Mouse (Mus musculus): ENCODE results near the gene Padi1. TPM values are rescaled to one million over a fixed set of nuclear protein-coding genes. Genes with fewer than 3 reads are reported as not detected.

Padi1 gene
- polyA plus RNA-seq, 1 experiment = 0.29 TPM

DNA sequence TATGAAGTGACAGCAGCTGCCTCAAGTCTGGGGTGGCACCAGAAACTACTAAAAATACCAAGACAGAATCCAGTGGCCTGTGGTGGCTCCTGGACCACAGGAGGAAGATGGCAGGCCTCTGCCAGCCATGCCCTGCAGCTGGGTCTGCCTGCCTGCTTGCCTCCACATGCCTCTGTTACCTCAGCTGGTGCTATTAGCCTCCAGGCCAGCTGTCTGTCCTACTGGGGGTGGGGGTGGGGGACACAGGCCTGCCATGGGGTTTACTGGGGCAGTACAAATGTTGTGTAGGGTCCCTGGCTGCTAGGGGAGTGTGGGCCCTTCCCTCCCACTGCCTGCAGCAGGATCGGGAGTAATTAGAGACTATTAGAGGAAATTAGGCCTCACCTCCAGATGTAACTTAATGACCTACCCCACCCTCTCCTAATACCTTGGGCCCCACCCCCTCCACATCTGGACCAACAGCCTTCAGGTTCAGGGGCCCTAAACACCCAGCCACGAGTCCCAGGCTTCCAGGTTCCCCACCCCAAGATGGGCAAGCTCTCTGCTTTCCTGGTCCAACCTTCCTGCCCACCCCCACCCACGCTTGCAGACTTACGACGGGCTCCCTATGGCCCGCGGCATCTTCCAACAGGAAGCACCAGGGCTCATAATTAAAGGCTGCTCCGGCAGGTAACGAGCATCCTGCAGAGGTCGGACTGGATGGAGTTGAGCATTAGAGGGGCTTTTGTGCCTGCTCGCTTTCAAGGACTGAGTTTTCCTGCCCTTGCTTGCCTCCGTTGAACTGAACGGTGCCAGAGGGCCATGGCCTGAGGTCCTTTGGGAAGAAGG lies 32.0 kb downstream of the Padi1 start:
- Histone ChIP-seq H3K4me1 (peaks cover 69% of the 10 kb centered on the region), H3K36me3 (replicated peaks; ENCODE audit: low read length) (no peaks in the 10 kb centered on the region), H3K4me3 (replicated peaks) (peak overlapping the region; percentile 21), H3K9me3 (no peaks in the 10 kb centered on the region), H3K27me3 (replicated peaks) (peaks cover 20% of the 10 kb centered on the region)
- TF ChIP-seq GATA1 (IDR thresholded peaks at IDR 0.05; ENCODE audit: borderline replicate concordance, low read length) (no peak), FLI1 (IDR thresholded peaks at IDR 0.05; ENCODE audit: low read length) (no peak)

DNA sequence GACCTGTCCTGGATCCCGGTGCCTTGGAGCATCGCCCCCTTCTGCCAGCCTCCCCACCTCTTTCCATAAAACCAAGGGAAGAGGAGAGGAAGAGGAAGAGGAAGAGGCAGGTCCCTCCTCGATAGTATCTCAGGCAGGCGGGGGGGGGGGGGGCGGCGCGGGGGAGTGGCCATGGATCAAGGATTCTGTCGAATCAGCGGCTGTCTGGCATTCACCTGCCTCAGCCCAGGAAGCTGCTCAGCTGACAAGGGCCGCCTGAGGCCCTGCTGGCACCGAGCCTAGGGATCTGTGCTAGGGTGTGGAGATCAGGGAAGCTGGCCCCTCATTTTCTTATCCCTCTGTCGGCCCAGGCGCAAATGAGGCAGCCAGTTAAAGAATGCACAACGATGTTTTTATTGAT lies 33.0 kb downstream of the Padi1 start:
- Histone ChIP-seq H3K9me3 (no peaks in the 10 kb centered on the region), H3K4me1 (peaks cover 66% of the 10 kb centered on the region), H3K4me3 (replicated peaks) (peak overlapping the region; percentile 4), H3K27me3 (replicated peaks) (peaks cover 23% of the 10 kb centered on the region), H3K36me3 (replicated peaks; ENCODE audit: low read length) (no peaks in the 10 kb centered on the region)
- TF ChIP-seq GATA1 (IDR thresholded peaks at IDR 0.05; ENCODE audit: borderline replicate concordance, low read length) (no peak), FLI1 (IDR thresholded peaks at IDR 0.05; ENCODE audit: low read length) (no peak)

DNA sequence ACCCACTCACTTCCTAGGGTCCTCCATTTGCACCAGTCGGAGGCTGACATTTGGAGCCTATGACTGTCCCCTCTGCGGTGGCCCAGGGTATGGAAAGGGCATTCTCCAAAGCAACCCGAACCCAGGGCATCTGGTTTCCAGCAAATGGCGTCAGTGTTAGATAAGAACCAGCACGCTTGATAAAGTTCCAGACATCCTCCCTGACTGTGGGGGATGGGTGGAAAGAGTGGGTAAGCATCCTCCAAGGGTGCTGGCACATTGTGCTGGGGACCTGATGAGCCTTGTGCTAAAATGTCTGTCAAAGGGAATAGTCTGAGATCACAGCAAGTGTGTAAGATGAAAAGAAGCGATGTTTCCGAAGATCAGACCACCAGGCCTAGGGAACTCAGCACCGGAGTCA lies 33.4 kb downstream of the Padi1 start:
- Histone ChIP-seq H3K27me3 (replicated peaks) (peaks cover 28% of the 10 kb centered on the region), H3K4me3 (replicated peaks) (peak overlapping the region; percentile 4), H3K4me1 (peaks cover 64% of the 10 kb centered on the region), H3K9me3 (no peaks in the 10 kb centered on the region), H3K36me3 (replicated peaks; ENCODE audit: low read length) (no peaks in the 10 kb centered on the region)
- TF ChIP-seq GATA1 (IDR thresholded peaks at IDR 0.05; ENCODE audit: borderline replicate concordance, low read length) = no peak
- no peak for TF ChIP-seq FLI1 (IDR thresholded peaks at IDR 0.05; ENCODE audit: low read length)

DNA sequence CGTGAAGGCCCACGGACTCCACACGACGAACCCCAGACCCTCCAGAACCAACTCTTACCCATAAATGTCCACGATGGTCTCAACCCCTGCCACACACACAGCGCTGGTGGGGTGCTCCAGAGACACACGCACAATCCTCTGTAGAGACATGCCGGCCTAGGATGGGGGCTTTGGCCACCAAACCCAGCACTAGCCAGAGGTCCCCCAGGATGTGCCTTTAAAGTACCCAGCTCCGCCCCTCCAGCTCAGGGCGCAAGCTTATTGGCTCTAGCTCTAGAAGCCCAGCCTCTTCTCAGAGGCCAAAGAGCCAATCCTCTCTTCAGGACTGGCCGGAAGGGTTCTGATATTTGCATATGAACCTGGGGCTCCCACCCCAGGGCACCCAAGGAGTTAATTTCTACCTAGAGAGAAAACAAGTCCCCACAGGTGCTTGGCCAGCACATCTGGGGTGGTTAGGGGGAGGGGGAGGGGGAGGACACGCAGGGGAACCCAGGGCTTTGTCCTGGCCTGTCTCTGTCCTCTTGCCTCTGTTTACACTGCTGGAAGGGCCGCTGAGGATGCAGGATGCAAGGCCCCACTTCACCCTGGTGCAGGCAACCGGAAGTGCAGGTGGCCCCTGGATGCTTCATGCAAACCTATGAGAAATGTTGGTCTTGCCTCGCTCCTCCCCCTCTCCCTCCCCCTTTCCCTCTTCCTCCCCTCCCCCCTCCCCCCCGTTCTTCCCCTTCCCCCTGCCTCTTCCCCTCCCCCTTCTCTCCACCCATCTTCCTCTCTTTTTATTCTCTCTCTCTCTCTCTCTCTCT lies 34.9 kb downstream of the Padi1 start, which contains the start of gene Padi3:
Gene Padi3 (minus strand): TSS at position 191 of the 803 bp plus-strand sequence.
- peaks cover 48% of the 10 kb centered on the region for H3K4me1 ChIP-seq
- no peak within 1 kb of the TSS for H3K4me3 ChIP-seq (replicated peaks)
- H3K36me3 ChIP-seq (replicated peaks; ENCODE audit: low read length) = no peaks in the 10 kb centered on the region
- no peaks in the 10 kb centered on the region for H3K9me3 ChIP-seq
- TF ChIP-seq GATA1 (IDR thresholded peaks at IDR 0.05; ENCODE audit: borderline replicate concordance, low read length) = no peak
- no peak for TF ChIP-seq FLI1 (IDR thresholded peaks at IDR 0.05; ENCODE audit: low read length)
- H3K27me3 ChIP-seq (replicated peaks) = peaks cover 40% of the 10 kb centered on the region

DNA sequence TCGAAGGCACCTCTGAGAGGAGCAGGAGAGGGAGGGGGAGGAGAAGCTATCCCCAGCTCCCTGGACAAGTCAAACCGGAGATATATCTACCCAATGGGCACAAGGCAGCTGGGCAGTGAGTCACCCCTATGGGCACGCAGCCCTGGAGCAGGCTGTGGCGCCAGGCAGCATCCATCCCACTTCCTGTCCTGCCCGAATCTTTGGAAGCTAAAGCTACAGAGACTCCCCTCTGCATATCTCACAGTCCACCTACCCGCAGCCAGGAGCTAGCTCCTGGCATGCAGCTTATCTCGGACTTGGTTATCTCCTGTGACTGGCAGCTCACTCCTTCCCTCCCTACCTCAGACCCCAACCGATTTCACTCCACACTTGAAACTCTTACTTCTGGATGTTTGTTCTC lies 36.5 kb downstream of the Padi1 start:
- Histone ChIP-seq H3K4me3 (replicated peaks) (no peak overlapping the region), H3K4me1 (peaks cover 40% of the 10 kb centered on the region), H3K36me3 (replicated peaks; ENCODE audit: low read length) (no peaks in the 10 kb centered on the region), H3K9me3 (peaks cover 5% of the 10 kb centered on the region), H3K27me3 (replicated peaks) (peaks cover 47% of the 10 kb centered on the region)
- TF ChIP-seq GATA1 (IDR thresholded peaks at IDR 0.05; ENCODE audit: borderline replicate concordance, low read length) = no peak
- no peak for TF ChIP-seq FLI1 (IDR thresholded peaks at IDR 0.05; ENCODE audit: low read length)

DNA sequence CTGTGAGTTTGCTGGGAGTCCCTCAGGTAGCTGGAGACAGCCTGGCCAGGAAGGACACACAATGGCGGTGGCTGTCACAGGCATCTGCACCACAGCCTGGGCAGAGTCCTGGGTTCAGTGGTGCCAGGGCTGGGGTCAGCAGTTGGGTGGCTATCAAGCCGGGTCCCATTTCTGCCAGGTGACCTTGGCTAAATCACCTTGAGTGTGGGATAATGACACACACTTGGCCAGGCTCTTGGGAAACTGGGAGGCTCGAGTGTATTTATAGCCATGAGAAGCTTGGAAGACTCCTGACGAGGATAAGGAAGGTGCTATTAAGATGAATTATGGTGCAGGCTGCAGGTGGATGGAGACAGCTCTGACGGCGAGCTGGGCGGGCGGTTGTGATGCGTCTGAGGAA lies 41.0 kb downstream of the Padi1 start:
- TF ChIP-seq GATA1 (IDR thresholded peaks at IDR 0.05; ENCODE audit: borderline replicate concordance, low read length) (no peak), FLI1 (IDR thresholded peaks at IDR 0.05; ENCODE audit: low read length) (no peak)
- Histone ChIP-seq H3K9me3 (peaks cover 16% of the 10 kb centered on the region), H3K4me3 (replicated peaks) (no peak overlapping the region), H3K36me3 (replicated peaks; ENCODE audit: low read length) (no peaks in the 10 kb centered on the region), H3K27me3 (replicated peaks) (peaks cover 63% of the 10 kb centered on the region), H3K4me1 (peaks cover 5% of the 10 kb centered on the region; the same call in 1 of the 2 replicates)

DNA sequence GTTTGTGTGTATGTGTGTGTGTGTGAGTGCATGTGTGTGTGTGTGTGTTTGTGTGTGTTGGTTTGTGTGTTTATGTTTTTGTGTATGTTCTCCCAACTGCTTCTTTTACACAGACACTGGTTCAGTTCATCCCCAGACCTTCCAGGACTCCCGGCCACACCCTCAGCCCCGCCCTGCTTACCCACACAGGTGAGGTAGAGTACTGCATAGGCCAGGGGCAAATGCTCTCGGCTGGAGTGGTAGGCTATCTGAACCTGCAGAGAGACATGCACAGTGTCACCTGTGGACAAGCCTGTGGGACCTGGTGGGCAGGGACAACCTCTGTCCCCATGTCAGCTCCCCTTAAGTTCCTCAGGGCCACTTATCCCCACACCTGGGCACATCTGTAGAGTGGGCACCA lies 44.2 kb downstream of the Padi1 start:
- H3K4me3 ChIP-seq (replicated peaks) = no peak overlapping the region
- peaks cover 5% of the 10 kb centered on the region for H3K4me1 ChIP-seq
- no peak for TF ChIP-seq GATA1 (IDR thresholded peaks at IDR 0.05; ENCODE audit: borderline replicate concordance, low read length)
- TF ChIP-seq FLI1 (IDR thresholded peaks at IDR 0.05; ENCODE audit: low read length) = no peak
- peaks cover 16% of the 10 kb centered on the region for H3K9me3 ChIP-seq
- no peaks in the 10 kb centered on the region for H3K36me3 ChIP-seq (replicated peaks; ENCODE audit: low read length)
- peaks cover 58% of the 10 kb centered on the region for H3K27me3 ChIP-seq (replicated peaks)

DNA sequence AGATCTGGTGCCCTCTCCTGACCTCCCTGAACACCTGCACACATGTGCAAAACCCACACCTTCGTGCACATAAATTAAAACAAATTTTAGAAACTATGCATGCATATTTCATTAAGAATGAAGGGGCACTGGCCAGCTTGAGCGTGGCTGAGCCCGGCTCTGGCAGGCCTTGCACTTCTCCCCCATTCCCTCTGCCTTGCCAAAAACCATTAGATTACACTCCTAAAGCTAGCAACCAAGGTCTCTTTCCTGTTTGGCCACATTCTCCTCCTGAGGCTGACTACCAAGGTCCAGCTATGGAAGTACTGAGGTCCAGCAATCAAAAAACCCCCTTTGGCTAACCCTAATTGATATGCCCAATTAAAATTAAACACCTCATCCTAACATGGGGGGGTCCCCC lies 48.8 kb downstream of the Padi1 start:
- H3K9me3 ChIP-seq = no peaks in the 10 kb centered on the region
- TF ChIP-seq FLI1 (IDR thresholded peaks at IDR 0.05; ENCODE audit: low read length) = no peak
- TF ChIP-seq GATA1 (IDR thresholded peaks at IDR 0.05; ENCODE audit: borderline replicate concordance, low read length) = no peak
- H3K4me3 ChIP-seq (replicated peaks) = no peak overlapping the region
- peaks cover 11% of the 10 kb centered on the region for H3K4me1 ChIP-seq
- no peaks in the 10 kb centered on the region for H3K36me3 ChIP-seq (replicated peaks; ENCODE audit: low read length)
- peaks cover 62% of the 10 kb centered on the region for H3K27me3 ChIP-seq (replicated peaks)

DNA sequence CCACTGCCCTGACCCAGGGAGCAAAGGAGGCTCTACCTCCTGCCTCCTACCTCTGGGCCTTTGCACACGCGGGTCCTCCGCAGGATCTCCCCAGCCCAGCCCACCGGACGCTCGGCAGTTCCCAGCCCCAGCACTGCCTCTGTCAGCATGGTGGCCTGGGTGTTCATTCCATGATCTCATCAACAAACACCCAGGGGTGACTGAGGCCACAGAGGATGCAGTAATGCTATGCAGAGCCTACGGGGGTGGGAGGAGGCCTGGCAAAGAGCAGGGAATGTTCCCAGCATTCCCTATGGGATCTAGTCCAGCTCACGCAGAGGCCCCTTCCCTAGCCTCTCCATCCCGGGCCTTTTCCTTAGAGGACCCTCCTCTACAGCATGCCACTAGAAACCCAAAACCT lies 50.9 kb downstream of the Padi1 start:
- H3K4me1 ChIP-seq = peaks cover 11% of the 10 kb centered on the region
- no peak for TF ChIP-seq FLI1 (IDR thresholded peaks at IDR 0.05; ENCODE audit: low read length)
- TF ChIP-seq GATA1 (IDR thresholded peaks at IDR 0.05; ENCODE audit: borderline replicate concordance, low read length) = no peak
- no peaks in the 10 kb centered on the region for H3K36me3 ChIP-seq (replicated peaks; ENCODE audit: low read length)
- H3K9me3 ChIP-seq = no peaks in the 10 kb centered on the region
- H3K4me3 ChIP-seq (replicated peaks) = no peak overlapping the region
- H3K27me3 ChIP-seq (replicated peaks) = peaks cover 56% of the 10 kb centered on the region

DNA sequence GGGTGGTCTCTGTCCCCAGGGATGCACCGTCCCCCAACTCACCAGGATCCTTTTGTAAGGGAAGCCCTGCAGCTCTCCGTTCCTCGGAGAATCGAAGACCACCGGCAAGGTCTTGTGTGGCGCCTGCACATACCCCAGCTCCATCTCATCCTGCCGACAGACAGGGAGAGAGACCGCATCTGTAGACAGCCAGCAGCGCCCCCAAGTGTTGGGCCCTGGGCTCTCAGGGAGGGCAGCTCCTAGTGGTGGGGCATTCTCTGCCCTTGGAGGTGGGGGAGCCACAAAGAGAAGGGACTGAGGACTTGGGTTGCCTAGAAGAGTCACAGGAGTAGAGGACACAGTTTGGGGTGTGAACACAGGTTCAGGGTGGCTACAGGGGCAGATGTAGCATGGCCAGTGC lies 51.8 kb downstream of the Padi1 start:
- H3K4me1 ChIP-seq = peaks cover 6% of the 10 kb centered on the region; the same call in 1 of the 2 replicates
- H3K9me3 ChIP-seq = no peaks in the 10 kb centered on the region
- no peaks in the 10 kb centered on the region for H3K36me3 ChIP-seq (replicated peaks; ENCODE audit: low read length)
- no peak overlapping the region for H3K4me3 ChIP-seq (replicated peaks)
- no peak for TF ChIP-seq GATA1 (IDR thresholded peaks at IDR 0.05; ENCODE audit: borderline replicate concordance, low read length)
- no peak for TF ChIP-seq FLI1 (IDR thresholded peaks at IDR 0.05; ENCODE audit: low read length)
- peaks cover 51% of the 10 kb centered on the region for H3K27me3 ChIP-seq (replicated peaks)
